Mouse (Mus musculus): ENCODE measurements around the gene Sez6l2. TPM values are rescaled to one million over a fixed set of nuclear protein-coding genes. Genes with fewer than 3 reads are reported as not detected.

Gene Sez6l2
- polyA plus RNA-seq (2015; fragmentation: Nextera tagmentation; extraction: Ambion mirVana), result 35.6 and 92.1 TPM in 2 replicates

DNA sequence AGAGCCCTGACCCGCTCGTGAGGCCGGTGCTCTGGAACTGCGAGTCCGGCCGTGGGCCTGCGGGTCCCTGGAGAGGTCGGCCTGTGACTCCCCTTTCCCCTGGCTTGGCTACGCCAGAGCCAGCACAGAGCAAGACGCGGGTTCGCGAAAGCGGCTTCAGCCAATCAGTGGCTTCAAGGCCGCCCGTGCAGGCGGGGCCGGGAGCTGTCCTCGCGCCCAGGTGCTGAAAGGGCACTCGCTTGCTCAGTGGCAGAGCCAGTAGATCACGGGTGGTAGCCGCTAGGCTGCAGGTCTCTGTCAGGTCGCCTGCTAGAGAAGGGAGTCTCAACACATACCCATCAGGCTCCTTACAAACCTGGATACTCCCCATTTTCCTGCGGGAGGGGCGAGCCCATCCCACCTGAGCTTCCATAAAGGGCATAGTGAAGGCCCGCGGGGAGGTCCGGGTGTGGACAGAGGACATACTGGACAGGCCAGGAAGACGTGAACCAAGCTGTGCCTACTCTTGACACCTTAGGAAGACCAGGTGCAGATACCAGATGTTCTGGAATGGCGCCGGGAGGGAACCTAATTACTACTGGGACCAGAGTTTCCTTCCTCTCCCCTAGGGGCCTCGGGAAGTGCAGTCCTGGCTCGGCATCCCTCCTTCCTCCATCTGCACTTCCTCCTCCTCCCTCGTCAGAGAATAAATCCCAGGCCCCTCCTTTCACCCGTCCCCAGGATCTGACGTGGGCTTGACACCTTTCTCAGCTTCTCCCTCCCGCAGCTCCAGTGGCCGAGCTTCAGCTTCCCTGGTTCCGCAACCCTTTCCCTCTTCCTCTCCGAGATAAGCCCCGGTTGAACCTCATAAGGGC, at the start of gene Sez6l2:
TSS of gene Sez6l2 (plus strand) at position 771 of the 854 bp plus-strand sequence.

DNA sequence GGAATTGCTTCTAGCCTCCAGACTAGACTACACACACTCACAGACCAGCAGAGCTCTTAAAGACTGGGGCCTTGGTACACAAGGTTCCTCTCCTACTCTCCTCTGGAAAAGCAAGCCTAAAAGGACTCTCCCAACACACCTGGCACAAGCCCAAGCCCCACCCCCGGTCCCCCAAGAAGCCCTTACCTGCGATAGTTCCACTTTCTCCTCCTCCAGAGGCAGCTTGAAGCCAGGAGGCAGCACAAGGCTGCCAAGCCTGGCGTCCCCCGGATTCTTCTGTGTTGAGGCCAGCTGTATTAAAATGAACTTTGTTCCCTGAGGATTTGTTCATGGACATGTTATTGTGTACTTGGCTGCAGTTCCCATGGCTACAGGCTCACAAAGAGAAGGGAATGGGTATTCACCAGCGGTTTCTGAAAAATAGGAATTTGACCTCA, 27.7 kb upstream of the Sez6l2 start, which contains the start of gene Tmem219:
TSS of gene Tmem219 (minus strand) at position 294 of the 437 bp plus-strand sequence.

DNA sequence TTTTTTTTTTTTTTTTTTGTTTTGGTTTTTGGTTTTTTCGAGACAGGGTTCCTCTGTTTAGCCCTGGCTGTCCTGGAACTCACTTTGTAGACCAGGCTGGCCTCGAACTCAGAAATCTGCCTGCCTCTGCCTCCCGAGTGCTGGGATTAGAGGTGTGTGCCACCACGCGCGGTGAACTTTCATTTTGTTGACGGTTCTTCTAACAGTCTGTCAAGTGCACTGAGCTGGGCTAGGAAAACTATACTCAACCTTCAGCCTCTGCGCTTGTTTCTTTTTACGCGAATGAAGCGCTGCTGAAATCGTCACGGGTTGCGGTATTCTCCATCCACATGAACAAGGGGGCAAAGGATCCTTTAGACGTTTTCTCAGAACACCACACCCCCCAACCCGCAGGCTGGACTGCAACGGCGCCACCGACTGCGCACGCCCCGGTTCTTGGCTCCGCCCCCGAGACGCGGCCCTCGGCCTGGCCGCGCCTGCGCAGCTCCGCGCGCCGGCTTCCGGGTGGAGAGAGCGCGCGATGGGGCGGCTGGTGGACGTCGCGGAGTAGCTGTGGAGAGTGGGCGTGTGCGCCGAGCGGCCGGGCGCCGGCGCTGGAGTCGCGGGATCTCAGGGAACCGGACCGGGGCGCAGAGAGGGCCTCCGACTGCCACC, 21.9 kb upstream of the Sez6l2 start, which contains the start of gene Kctd13:
TSS of gene Kctd13 (plus strand) at position 496 of the 654 bp plus-strand sequence.

DNA sequence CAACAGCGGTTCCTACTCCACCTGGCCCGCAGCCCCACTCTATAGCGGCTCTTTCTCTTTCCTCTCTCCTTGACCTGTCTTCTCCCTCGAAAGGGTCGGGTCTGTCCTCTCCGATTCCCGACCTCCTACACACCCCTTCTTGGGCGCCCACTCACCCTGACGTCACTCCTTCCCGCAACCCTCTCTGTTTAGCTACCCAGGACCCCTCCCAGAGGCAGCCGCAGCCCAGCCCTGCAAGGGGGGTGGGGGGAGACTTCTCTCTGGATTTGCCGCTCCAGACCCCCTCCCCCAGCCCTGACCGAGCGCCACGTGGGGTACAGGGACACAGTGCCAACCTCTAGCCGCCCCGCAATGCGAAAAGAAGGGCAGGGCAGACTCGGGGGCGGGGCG, 965 bp upstream of the Sez6l2 start, which contains the start of gene Asphd1:
TSS of gene Asphd1 (minus strand) at position 180 of the 390 bp plus-strand sequence.

DNA sequence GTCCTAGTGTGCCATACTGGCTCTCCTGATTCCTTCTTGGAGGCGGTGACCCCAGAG, 25.4 kb downstream of the Sez6l2 start, which contains the start of gene Cdipt:
TSS of gene Cdipt (plus strand) at position 22 of the 57 bp plus-strand sequence.

DNA sequence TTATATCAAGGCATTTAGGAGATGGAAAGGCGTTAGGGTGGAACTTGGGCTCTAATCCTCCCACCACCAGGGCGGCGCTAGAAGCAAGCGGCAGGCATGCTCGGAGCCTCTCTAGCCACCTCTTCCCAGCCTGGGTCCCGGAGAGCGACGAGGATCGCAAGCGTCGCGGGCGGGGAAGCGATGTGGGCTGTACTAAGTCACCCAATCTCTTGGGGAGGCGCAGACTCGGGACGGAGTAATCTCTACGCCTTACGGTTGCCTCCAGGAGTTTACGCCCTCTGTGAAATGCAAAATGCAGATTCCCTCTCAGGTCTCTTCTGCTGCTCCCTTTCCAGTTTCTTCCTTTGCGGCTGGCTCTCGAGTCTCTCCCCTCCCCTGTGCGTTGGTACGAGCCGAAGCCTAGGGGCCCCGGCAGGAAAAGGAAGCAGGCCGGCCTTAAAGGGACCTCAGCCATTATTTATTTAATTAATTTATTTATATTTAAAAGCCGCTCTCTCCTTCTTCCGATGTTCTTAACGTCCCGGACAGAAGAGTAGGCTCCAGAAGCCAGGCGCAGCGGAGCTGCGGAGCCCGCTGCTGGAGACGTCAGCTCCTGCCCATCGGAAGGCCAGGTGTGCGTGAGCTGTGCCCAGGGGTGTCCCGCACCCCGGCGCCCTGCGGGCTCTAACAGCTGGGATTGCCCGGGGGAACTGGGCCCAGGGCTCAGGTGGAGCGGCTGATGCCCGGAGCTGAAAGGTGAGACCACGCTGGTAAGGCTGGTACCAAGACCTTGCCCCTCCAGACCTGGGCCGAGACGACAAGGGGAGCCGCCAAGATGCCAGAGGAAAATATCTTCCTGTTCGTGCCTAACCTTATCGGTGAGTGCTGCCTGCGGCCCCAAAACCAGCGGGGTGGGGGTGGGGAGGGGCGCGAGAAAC, 25.8 kb downstream of the Sez6l2 start, which contains the start of gene Cdiptos:
TSS of gene Cdiptos (minus strand) at position 149 of the 917 bp plus-strand sequence.

DNA sequence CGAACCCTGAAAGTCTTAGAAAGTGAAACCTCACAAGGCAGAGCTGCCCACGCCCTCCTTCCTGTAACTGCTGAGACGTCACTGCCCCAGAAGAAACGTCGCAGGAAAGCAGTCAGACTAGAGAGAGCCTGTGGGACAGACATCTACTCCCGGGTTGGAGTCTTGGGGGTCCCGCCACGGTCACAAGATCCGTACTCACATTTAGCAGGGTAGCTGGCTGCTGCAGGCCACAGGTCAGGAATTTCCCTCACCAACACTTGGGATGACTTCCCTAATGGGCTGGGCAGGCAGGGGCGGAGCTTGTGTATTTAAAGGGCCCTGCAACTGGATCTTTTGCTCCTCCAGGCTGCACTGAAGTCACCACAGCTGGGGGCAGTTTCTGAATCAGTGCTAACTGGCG, 64.0 kb downstream of the Sez6l2 start, which contains the start of gene Mvp:
TSS of gene Mvp (minus strand) at position 302 of the 400 bp plus-strand sequence.

DNA sequence TGATC, 65.9 kb downstream of the Sez6l2 start, which contains the start of gene Pagr1b:
TSS of gene Pagr1b (minus strand) at position 4 of the 5 bp plus-strand sequence.

DNA sequence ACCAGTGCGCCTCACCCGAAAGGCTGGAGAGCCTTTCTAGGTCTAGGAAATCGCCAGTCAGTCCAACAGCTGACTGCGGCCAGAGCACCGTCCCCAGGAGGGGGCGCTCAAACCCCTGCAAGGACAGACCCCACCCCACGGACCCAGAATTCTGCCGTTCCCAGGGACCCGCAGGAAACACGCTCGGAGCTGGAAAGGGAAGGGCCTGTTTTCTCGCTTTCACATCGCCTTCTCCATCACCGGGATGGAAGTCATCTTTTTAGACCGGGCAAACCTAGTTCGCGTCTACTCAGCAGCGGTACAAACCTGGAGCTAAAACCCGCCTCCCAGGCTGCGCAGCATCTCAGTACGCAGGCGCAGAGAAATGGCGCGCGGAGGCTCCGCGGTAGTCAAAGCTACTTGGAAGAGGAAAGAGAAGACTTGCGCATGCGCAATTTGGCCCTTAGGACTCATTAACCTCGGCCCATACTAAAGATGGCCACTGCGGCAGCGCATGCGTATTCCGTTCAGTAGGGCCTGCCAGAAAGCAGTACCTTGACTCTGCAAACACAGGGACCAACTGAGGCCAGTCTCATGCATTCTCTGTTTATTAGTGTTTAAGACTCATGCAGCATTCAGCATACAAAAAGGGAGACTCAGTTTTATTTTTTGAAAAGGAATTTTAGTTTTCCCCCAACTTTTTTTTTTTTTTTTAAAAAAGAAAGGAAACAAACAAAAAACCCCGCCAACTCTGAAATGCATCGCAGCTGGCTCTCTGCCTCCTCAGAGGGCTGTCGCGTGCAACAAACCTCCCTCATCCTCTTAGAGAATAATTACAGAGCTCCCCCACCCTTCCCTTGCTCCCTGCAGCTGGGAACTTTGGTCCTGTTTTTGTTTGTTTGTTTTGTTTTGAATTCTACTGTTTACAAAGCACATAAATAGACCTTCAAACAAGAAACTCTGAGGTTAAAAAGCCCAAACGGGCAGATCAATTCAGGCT, 66.9 kb downstream of the Sez6l2 start, which contains the start of gene Pagr1a:
TSS of gene Pagr1a (minus strand) at position 382 of the 979 bp plus-strand sequence.

Other genes with a start within 250 kb of the Sez6l2 start
- gene Coro1a, start 242.8 kb upstream of the Sez6l2 start, polyA plus RNA-seq (2015; fragmentation: Nextera tagmentation; extraction: Ambion mirVana), result 30.5 and 42.8 TPM in 2 replicates
- gene Mapk3, start 191.0 kb upstream of the Sez6l2 start, polyA plus RNA-seq (2015; fragmentation: Nextera tagmentation; extraction: Ambion mirVana), result 85.9 and 91.2 TPM in 2 replicates
- gene Gdpd3, start 184.2 kb upstream of the Sez6l2 start, polyA plus RNA-seq (2015; fragmentation: Nextera tagmentation; extraction: Ambion mirVana), result 1.4 and 2.6 TPM in 2 replicates
- 268 and 297 TPM in 2 replicates for gene Ypel3, start 173.6 kb upstream of the Sez6l2 start, polyA plus RNA-seq (2015; fragmentation: Nextera tagmentation; extraction: Ambion mirVana)
- gene Tbx6, start 169.1 kb upstream of the Sez6l2 start, polyA plus RNA-seq (2015; fragmentation: Nextera tagmentation; extraction: Ambion mirVana), result 0.07 and 0.25 TPM in 2 replicates
- gene Ppp4c, start 158.1 kb upstream of the Sez6l2 start, polyA plus RNA-seq (2015; fragmentation: Nextera tagmentation; extraction: Ambion mirVana), result 149 and 172 TPM in 2 replicates
- gene Fam57b, start 152.9 kb upstream of the Sez6l2 start, polyA plus RNA-seq (2015; fragmentation: Nextera tagmentation; extraction: Ambion mirVana), result 3.6 and 8.0 TPM in 2 replicates
- not detected in 2 replicates for gene 4930451I11Rik, start 118.9 kb upstream of the Sez6l2 start, polyA plus RNA-seq (2015; fragmentation: Nextera tagmentation; extraction: Ambion mirVana)
- 1.7 and 6.6 TPM in 2 replicates for gene Doc2a, start 103.1 kb upstream of the Sez6l2 start, polyA plus RNA-seq (2015; fragmentation: Nextera tagmentation; extraction: Ambion mirVana)
- 7.6 and 11.4 TPM in 2 replicates for gene Hirip3, start 88.6 kb upstream of the Sez6l2 start, polyA plus RNA-seq (2015; fragmentation: Nextera tagmentation; extraction: Ambion mirVana)
- 49.7 and 55.2 TPM in 2 replicates for gene Ino80e, start 88.2 kb upstream of the Sez6l2 start, polyA plus RNA-seq (2015; fragmentation: Nextera tagmentation; extraction: Ambion mirVana)
- 17.9 and 23.1 TPM in 2 replicates for gene Taok2, start 65.9 kb upstream of the Sez6l2 start, polyA plus RNA-seq (2015; fragmentation: Nextera tagmentation; extraction: Ambion mirVana)
- 50.5 and 58.1 TPM in 2 replicates for gene Tmem219, start 27.6 kb upstream of the Sez6l2 start, polyA plus RNA-seq (2015; fragmentation: Nextera tagmentation; extraction: Ambion mirVana)
- gene Kctd13, start 21.7 kb upstream of the Sez6l2 start, polyA plus RNA-seq (2015; fragmentation: Nextera tagmentation; extraction: Ambion mirVana), result 21.4 and 26.4 TPM in 2 replicates
- 1.0 and 1.3 TPM in 2 replicates for gene Asphd1, start 981 bp upstream of the Sez6l2 start, polyA plus RNA-seq (2015; fragmentation: Nextera tagmentation; extraction: Ambion mirVana)
- gene Cdipt, start 25.4 kb downstream of the Sez6l2 start, polyA plus RNA-seq (2015; fragmentation: Nextera tagmentation; extraction: Ambion mirVana), result 79.0 and 102 TPM in 2 replicates
- 3.6 and 5.2 TPM in 2 replicates for gene Cdiptos, start 25.5 kb downstream of the Sez6l2 start, polyA plus RNA-seq (2015; fragmentation: Nextera tagmentation; extraction: Ambion mirVana)
- gene Mvp, start 64.1 kb downstream of the Sez6l2 start, polyA plus RNA-seq (2015; fragmentation: Nextera tagmentation; extraction: Ambion mirVana), result 30.4 and 57.1 TPM in 2 replicates
- gene Pagr1b, start 65.9 kb downstream of the Sez6l2 start, polyA plus RNA-seq (2015; fragmentation: Nextera tagmentation; extraction: Ambion mirVana), result 1.8 TPM in 1 of 2 replicates, not detected in the other
- 34.5 and 46.8 TPM in 2 replicates for gene Pagr1a, start 66.8 kb downstream of the Sez6l2 start, polyA plus RNA-seq (2015; fragmentation: Nextera tagmentation; extraction: Ambion mirVana)
- 10.0 and 38.2 TPM in 2 replicates for gene Gm42742, start 70.5 kb downstream of the Sez6l2 start, polyA plus RNA-seq (2015; fragmentation: Nextera tagmentation; extraction: Ambion mirVana)
- 6.6 and 10.5 TPM in 2 replicates for gene Prrt2, start 70.6 kb downstream of the Sez6l2 start, polyA plus RNA-seq (2015; fragmentation: Nextera tagmentation; extraction: Ambion mirVana)
- gene Maz, start 76.5 kb downstream of the Sez6l2 start, polyA plus RNA-seq (2015; fragmentation: Nextera tagmentation; extraction: Ambion mirVana), result 53.4 and 57.6 TPM in 2 replicates
- 23.5 and 31.1 TPM in 2 replicates for gene Kif22, start 91.9 kb downstream of the Sez6l2 start, polyA plus RNA-seq (2015; fragmentation: Nextera tagmentation; extraction: Ambion mirVana)
- gene Zg16, start 136.8 kb downstream of the Sez6l2 start, polyA plus RNA-seq (2015; fragmentation: Nextera tagmentation; extraction: Ambion mirVana), result 0.47 TPM in 1 of 2 replicates, not detected in the other
- gene AI467606, start 140.8 kb downstream of the Sez6l2 start, polyA plus RNA-seq (2015; fragmentation: Nextera tagmentation; extraction: Ambion mirVana), result 2.1 and 2.7 TPM in 2 replicates
- gene Qprt, start 171.7 kb downstream of the Sez6l2 start, polyA plus RNA-seq (2015; fragmentation: Nextera tagmentation; extraction: Ambion mirVana), result 6.9 and 12.9 TPM in 2 replicates
- gene Spn, start 187.3 kb downstream of the Sez6l2 start, polyA plus RNA-seq (2015; fragmentation: Nextera tagmentation; extraction: Ambion mirVana), result 1.4 and 1.5 TPM in 2 replicates
- gene Cd2bp2, start 245.5 kb downstream of the Sez6l2 start, polyA plus RNA-seq (2015; fragmentation: Nextera tagmentation; extraction: Ambion mirVana), result 25.2 and 32.9 TPM in 2 replicates